Mouse (Mus musculus) neural tube, embryonic 13.5 days (tissue): ENCODE measurements around the gene Kcng1. TPM values are rescaled to one million over a fixed set of nuclear protein-coding genes. Genes with fewer than 3 reads are reported as not detected.

ENCODE experiments used
- ATAC-seq: fragments of 200-750 bp; cut with Nextera tagmentation; 2 replicates; pipeline ENCODE4 v1.8.0; 2017; ENCODE audit warnings: low read depth, mild to moderate bottlenecking, moderate TSS enrichment, moderate library complexity
- H3K27ac ChIP-seq: fragments of 300-500 bp; sonication (generic); replicated peaks from 2 replicates; pipeline ENCODE4 v1.5.1; 2015; ENCODE audit warnings: moderate library complexity, mild to moderate bottlenecking, inconsistent platforms
- H3K27me3 ChIP-seq: fragments of 300-500 bp; sonication (generic); 2 replicates; pipeline ENCODE4 v1.6.1; 2015; ENCODE audit warnings: mild to moderate bottlenecking, inconsistent platforms
- H3K36me3 ChIP-seq: fragments of 300-500 bp; sonication (generic); 2 replicates; pipeline ENCODE4 v1.6.1; 2015; ENCODE audit warnings: mild to moderate bottlenecking, inconsistent platforms
- H3K4me1 ChIP-seq: fragments of 300-500 bp; sonication (generic); replicated peaks from 2 replicates; pipeline ENCODE4 v1.6.1; 2015; ENCODE audit warnings: inconsistent platforms
- H3K4me2 ChIP-seq: fragments of 300-500 bp; sonication (generic); 2 replicates; pipeline ENCODE4 v1.6.1; 2015; ENCODE audit warnings: inconsistent platforms, mild to moderate bottlenecking, moderate library complexity
- H3K4me3 ChIP-seq: fragments of 300-500 bp; sonication (generic); 2 replicates; pipeline ENCODE4 v1.5.1; 2015; ENCODE audit warnings: mild to moderate bottlenecking, inconsistent platforms
- H3K9ac ChIP-seq: fragments of 300-500 bp; sonication (generic); 2 replicates; pipeline ENCODE4 v1.6.1; 2015; ENCODE audit warnings: moderate library complexity, mild to moderate bottlenecking, inconsistent platforms
- H3K9me3 ChIP-seq: fragments of 300-500 bp; sonication (generic); 2 replicates; pipeline ENCODE4 v1.6.1; 2016; ENCODE audit warnings: inconsistent platforms
- WGBS: fragments of 180-500 bp; shearing (Covaris S2); methylation state at CpG from one replicate; pipeline ENCODE4 v1.1.7; 2015; 5-methylcytosine and 5-hydroxymethylcytosine counted together
- polyA plus RNA-seq: library from polyadenylated mRNA; unstranded; fragments of >200 nt; fragmentation: Nextera tagmentation; extraction: Ambion mirVana; gene quantifications from 2 replicates; pipeline ENCODE4 v1.2.1, GENCODE M21; 2015

Kcng1 gene
- polyA plus RNA-seq, 1 experiment from 2014 or later: 0.45 TPM

- Histone ChIP-seq H3K27me3 (no peaks in the 10 kb centered on the region), H3K9me3 (no peaks in the 10 kb centered on the region), H3K9ac (peak overlapping the region; percentile 95), H3K4me3 (peak overlapping the region; percentile 98), H3K4me1 (peaks cover 48% of the 10 kb centered on the region), H3K4me2 (peak overlapping the region; percentile 100), H3K27ac (peak overlapping the region; percentile 92; the same call in 1 of the 2 replicates), H3K36me3 (peaks cover 26% of the 10 kb centered on the region)
- WGBS: 63% methylated on average over 33 of the region's 33 CpGs
- no peak for ATAC-seq
These were observed 50.1 kb downstream of the Kcng1 start for GRCm38 (mm10) chr2:168231471-168231829.

- Histone ChIP-seq H3K4me1 (peaks cover 48% of the 10 kb centered on the region), H3K9me3 (no peaks in the 10 kb centered on the region), H3K4me2 (peak overlapping the region; percentile 100), H3K4me3 (peak overlapping the region; percentile 98), H3K27ac (peak overlapping the region; percentile 92), H3K9ac (peak overlapping the region; percentile 95), H3K36me3 (peaks cover 31% of the 10 kb centered on the region), H3K27me3 (no peaks in the 10 kb centered on the region)
- peak; percentile 58 for ATAC-seq
- 2% methylated on average over 104 of the region's 105 CpGs for WGBS
These were observed 50.6 kb downstream of the Kcng1 start for GRCm38 (mm10) chr2:168230773-168231470.

GRCm38 (mm10) chr2:168230026-168230728, 51.4 kb downstream of the Kcng1 start, which contains the start of the genes Gm20716, Dpm1 and Mocs3:
Gene Gm20716 (minus strand): TSS chr2:168230364.
Gene Dpm1 (minus strand): TSS chr2:168230591.
Gene Mocs3 (plus strand): TSS chr2:168230622.
- Histone ChIP-seq H3K36me3 (peaks cover 39% of the 10 kb centered on the region), H3K27ac (peak within 1 kb of the TSS; percentile 92), H3K4me2 (peak within 1 kb of the TSS; percentile 100), H3K27me3 (no peaks in the 10 kb centered on the region), H3K9me3 (no peaks in the 10 kb centered on the region), H3K4me3 (peak within 1 kb of the TSS; percentile 98), H3K4me1 (peaks cover 48% of the 10 kb centered on the region), H3K9ac (peak within 1 kb of the TSS; percentile 95)
- WGBS: under 1% methylated on average over 73 of the region's 73 CpGs
- ATAC-seq: peak; percentile 92

- Histone ChIP-seq H3K9me3 (no peaks in the 10 kb centered on the region), H3K4me3 (peak overlapping the region; percentile 98), H3K27ac (peak overlapping the region; percentile 92), H3K27me3 (no peaks in the 10 kb centered on the region), H3K4me2 (peak overlapping the region; percentile 100), H3K4me1 (peaks cover 48% of the 10 kb centered on the region), H3K9ac (peak overlapping the region; percentile 95), H3K36me3 (peaks cover 45% of the 10 kb centered on the region)
- 19% methylated on average over 41 of the region's 41 CpGs for WGBS
- ATAC-seq: no peak
These were observed 52.2 kb downstream of the Kcng1 start for GRCm38 (mm10) chr2:168229116-168230025.

GRCm38 (mm10) chr2:168223326-168223725, 58.2 kb downstream of the Kcng1 start:
- no peak overlapping the region for H3K27ac ChIP-seq
- 90% methylated on average over 6 of the region's 6 CpGs for WGBS
- H3K9me3 ChIP-seq: no peaks in the 10 kb centered on the region
- H3K4me1 ChIP-seq: peaks cover 8% of the 10 kb centered on the region
- no peak overlapping the region for H3K4me3 ChIP-seq
- no peak for ATAC-seq
- no peaks in the 10 kb centered on the region for H3K27me3 ChIP-seq
- H3K4me2 ChIP-seq: no peak overlapping the region
- H3K9ac ChIP-seq: no peak overlapping the region
- peaks cover 78% of the 10 kb centered on the region for H3K36me3 ChIP-seq

- 36% methylated on average over 5 of the region's 5 CpGs for WGBS
These were observed 67.6 kb downstream of the Kcng1 start for GRCm38 (mm10) chr2:168213788-168214397.

More at GRCm38 (mm10) chr2:168213788-168214397, 67.6 kb downstream of the Kcng1 start:
- Histone ChIP-seq H3K27me3 (no peaks in the 10 kb centered on the region), H3K4me3 (no peak overlapping the region), H3K9ac (0 out of 2 replicates have a peak overlapping the region, but pooled peaks have one; percentile 3), H3K36me3 (peaks cover 91% of the 10 kb centered on the region), H3K4me1 (no peaks in the 10 kb centered on the region), H3K27ac (no peak overlapping the region), H3K4me2 (no peak overlapping the region), H3K9me3 (no peaks in the 10 kb centered on the region)
- no peak for ATAC-seq

Other genes with a start within 250 kb of the Kcng1 start
- gene Pard6b, start 200.7 kb downstream of the Kcng1 start, polyA plus RNA-seq: 7.5 and 9.1 TPM in 2 replicates
- gene Adnp, start 74.6 kb downstream of the Kcng1 start, polyA plus RNA-seq: 3.1 and 5.9 TPM in 2 replicates
- 21.7 and 25.0 TPM in 2 replicates for gene Gm20716, start 51.4 kb downstream of the Kcng1 start, polyA plus RNA-seq
- gene Dpm1, start 51.1 kb downstream of the Kcng1 start, polyA plus RNA-seq: 66.2 and 75.9 TPM in 2 replicates
- gene Mocs3, start 51.1 kb downstream of the Kcng1 start, polyA plus RNA-seq: 8.2 and 8.7 TPM in 2 replicates